Mouse (Mus musculus): ENCODE measurements at regions not wholly inside any gene's neighbourhood (a gene's known extent, or its start where the extent isn't known, plus 50 kb on each side); places are given as distances from the start of the nearest gene placed in this dataset.

GRCm38 (mm10) chr7:133177179-133177575 lies 53.0 kb upstream of the Ctbp2 start:
- 74% methylated on average over 4 of the region's 4 CpGs for WGBS
- ATAC-seq (ENCODE audit: low FRiP score, low TSS enrichment) = no peak

GRCm38 (mm10) chr7:133176256-133177178 lies 52.4 kb upstream of the Ctbp2 start:
- Histone ChIP-seq H3K9ac (ENCODE audit: low read depth, low read length) (no peak overlapping the region), H3K36me3 (ENCODE audit: control insufficient read depth, insufficient read depth, low read length) (no peaks in the 10 kb centered on the region), H3K9me3 (ENCODE audit: control insufficient read depth, low read length) (no peaks in the 10 kb centered on the region), H3K4me3 (ENCODE audit: low read length) (no peak overlapping the region), H3K27me3 (ENCODE audit: control insufficient read depth, insufficient read depth, low read length) (no peaks in the 10 kb centered on the region), H3K4me1 (ENCODE audit: control insufficient read depth, insufficient read depth, low read length) (no peaks in the 10 kb centered on the region), H3K27ac (ENCODE audit: low read depth, low read length) (no peak overlapping the region), H3K4me2 (replicated peaks; ENCODE audit: low read depth, low read length) (no peak overlapping the region)
- no peak for ATAC-seq (ENCODE audit: low FRiP score, low TSS enrichment)
- WGBS = 51% methylated on average over 10 of the region's 10 CpGs

More at GRCm38 (mm10) chr7:133177179-133177575, 53.0 kb upstream of the Ctbp2 start:
- H3K9me3 ChIP-seq (ENCODE audit: control insufficient read depth, low read length) = no peaks in the 10 kb centered on the region
- no peaks in the 10 kb centered on the region for H3K4me1 ChIP-seq (ENCODE audit: control insufficient read depth, insufficient read depth, low read length)
- H3K9ac ChIP-seq (ENCODE audit: low read depth, low read length) = no peak overlapping the region
- H3K27me3 ChIP-seq (ENCODE audit: control insufficient read depth, insufficient read depth, low read length) = no peaks in the 10 kb centered on the region
- H3K4me3 ChIP-seq (ENCODE audit: low read length) = no peak overlapping the region
- no peaks in the 10 kb centered on the region for H3K36me3 ChIP-seq (ENCODE audit: control insufficient read depth, insufficient read depth, low read length)
- no peak overlapping the region for H3K4me2 ChIP-seq (replicated peaks; ENCODE audit: low read depth, low read length)
- no peak overlapping the region for H3K27ac ChIP-seq (ENCODE audit: low read depth, low read length)
